Mouse (Mus musculus): Measurements from ENCODE around the gene Morn5. TPM values are rescaled to one million over a fixed set of nuclear protein-coding genes. Genes with fewer than 3 reads are reported as not detected.

Morn5 gene
- 0.81 and 0.98 TPM in 2 replicates for total RNA-seq (2012; rRNA removed)
- 1 to 10 TPM in 1 of 2 experiments, not detected in 1; 1.3 TPM for polyA plus RNA-seq (2012; ENCODE audit: insufficient read depth in 1 of 2, insufficient read length in 2 of 2, low read depth in 1 of 2, low replicate concordance in 2 of 2, missing spikeins in 1 of 2)

- H3K36me3 ChIP-seq (ENCODE audit: control insufficient read depth in 1 of 2, insufficient read depth in 2 of 2, low read length in 2 of 2) = peaks cover 0 to 11% of the 10 kb centered on the region in 2 experiments; a peak in 3 of 4 replicates
- H3K27ac ChIP-seq (ENCODE audit: control insufficient read depth, low read depth, low read length) = peak within 1 kb of the TSS; percentile 34
- peaks cover 30% of the 10 kb centered on the region for H3K79me2 ChIP-seq (ENCODE audit: control insufficient read depth, insufficient read depth, low read length, poor library complexity)
- peaks cover 2 to 12% of the 10 kb centered on the region in 2 experiments; a peak in 3 of 4 replicates for H3K4me1 ChIP-seq (ENCODE audit: control insufficient read depth in 1 of 2, insufficient read depth in 2 of 2, low read length in 2 of 2)
- peak within 1 kb of the TSS; percentile 94 for H3K9ac ChIP-seq (ENCODE audit: control insufficient read depth, low read depth, low read length, poor library complexity, severe bottlenecking)
- peak; percentile 97 for DNase-seq (ENCODE audit: low read depth, low spot score)
- H3K4me3 ChIP-seq (ENCODE audit: control insufficient read depth in 1 of 2, insufficient read depth in 1 of 2, low read depth in 2 of 2, low read length in 2 of 2) = peak within 1 kb of the TSS; percentile 83 to 97
- no peaks in the 10 kb centered on the region for H3K27me3 ChIP-seq (ENCODE audit: control insufficient read depth in 1 of 2, insufficient read depth in 2 of 2, low read length in 2 of 2)
- no peaks in the 10 kb centered on the region for H3K9me3 ChIP-seq (replicated peaks; ENCODE audit: insufficient read depth, low read length)
- TF ChIP-seq MYB (IDR thresholded peaks at IDR 0.05; ENCODE audit: low read depth, low read length) (no peak), CHD1 (IDR thresholded peaks at IDR 0.05; ENCODE audit: low read depth, low read length) (no peak), CHD2 (IDR thresholded peaks at IDR 0.05; ENCODE audit: low read length) (no peak), USF2 (IDR thresholded peaks at IDR 0.05; ENCODE audit: borderline replicate concordance in 1 of 2, insufficient read depth in 1 of 2, low read depth in 1 of 2, low read length in 2 of 2) (no peak), SIN3A (IDR thresholded peaks at IDR 0.05; ENCODE audit: low read length) (peak; percentile 87), MEF2A (IDR thresholded peaks at IDR 0.05; ENCODE audit: extremely low read depth, insufficient replicate concordance, low read depth, low read length, poor library complexity, severe bottlenecking) (no peak), USF1 (IDR thresholded peaks at IDR 0.05; ENCODE audit: low read depth, low read length) (no peak), NELFE (IDR thresholded peaks at IDR 0.05; ENCODE audit: low read depth, low read length) (peak; percentile 88), JUND (IDR thresholded peaks at IDR 0.05; ENCODE audit: low read depth, low read length) (no peak), ELF1 (IDR thresholded peaks at IDR 0.05; ENCODE audit: low read depth, low read length) (peak; percentile 96), ZNF384 (IDR thresholded peaks at IDR 0.05; ENCODE audit: low read depth, low read length) (no peak), NRF1 (IDR thresholded peaks at IDR 0.05; ENCODE audit: insufficient read depth, low read depth, low read length, poor library complexity, severe bottlenecking) (peak; percentile 99), EP300 (IDR thresholded peaks at IDR 0.05; ENCODE audit: low read depth in 1 of 2, low read length in 2 of 2) (no peak), ZC3H11A (IDR thresholded peaks at IDR 0.05; ENCODE audit: low read depth, low read length) (no peak), TBP (IDR thresholded peaks at IDR 0.05; ENCODE audit: low read depth, low read length) (no peak), MXI1 (IDR thresholded peaks at IDR 0.05; ENCODE audit: low read depth, low read length) (peak; percentile 81), POLR2A (IDR thresholded peaks at IDR 0.05; ENCODE audit: control insufficient read depth in 1 of 2, insufficient read depth in 1 of 2, low read depth in 1 of 2, low read length in 2 of 2, poor library complexity in 1 of 2) (peak in 1 of 2 experiments; percentile 94; a peak in 3 of 4 replicates), POLR2AphosphoS5 (IDR thresholded peaks at IDR 0.05; ENCODE audit: borderline replicate concordance, low read depth, low read length) (no peak), MAZ (IDR thresholded peaks at IDR 0.05; ENCODE audit: low read depth, low read length) (no peak), RAD21 (IDR thresholded peaks at IDR 0.05; ENCODE audit: low read depth, low read length) (no peak), MAX (IDR thresholded peaks at IDR 0.05; ENCODE audit: low read length) (peak; percentile 23), UBTF (IDR thresholded peaks at IDR 0.05; ENCODE audit: borderline replicate concordance, insufficient read depth, low read depth, low read length) (no peak), MAFK (IDR thresholded peaks at IDR 0.05; ENCODE audit: borderline replicate concordance, low read depth, low read length) (no peak), ZMIZ1 (IDR thresholded peaks at IDR 0.05; ENCODE audit: low read depth, low read length) (0 out of 2 replicates have a peak, but pooled peaks have one; percentile 47), POLR2AphosphoS2 (IDR thresholded peaks at IDR 0.05; ENCODE audit: low read length) (peak; percentile 62; the same call in 1 of the 2 replicates), GATA1 (IDR thresholded peaks at IDR 0.05; ENCODE audit: low read depth, low read length) (no peak), E2F4 (IDR thresholded peaks at IDR 0.05; ENCODE audit: borderline replicate concordance, low read depth, low read length) (no peak), TCF12 (IDR thresholded peaks at IDR 0.05; ENCODE audit: low read depth, low read length) (no peak; the same call in 1 of the 2 replicates), ETS1 (IDR thresholded peaks at IDR 0.05; ENCODE audit: low read depth, low read length) (no peak), GABPA (IDR thresholded peaks at IDR 0.05; ENCODE audit: low read depth, low read length) (no peak), RCOR1 (IDR thresholded peaks at IDR 0.05; ENCODE audit: low read depth, low read length) (no peak), KAT2A (conservative IDR thresholded peaks at IDR 0.05; ENCODE audit: low read depth, low read length) (no peak; the same call in 1 of the 2 replicates), BHLHE40 (IDR thresholded peaks at IDR 0.05; ENCODE audit: borderline replicate concordance, low read depth, low read length) (peak; percentile 58; the same call in 1 of the 2 replicates), ZKSCAN1 (IDR thresholded peaks at IDR 0.05; ENCODE audit: low read depth, low read length) (no peak)
Measured at GRCm38 (mm10) chr2:36048748-36049566, at the start of gene Morn5, which contains the start of gene Ndufa8. Gene Morn5, plus strand, starts transcription at chr2:36049458. Gene Ndufa8, minus strand, starts transcription at chr2:36049406.
